10 mouse cellular contexts compared by ENCODE assay signal in genomic region chr11:59308164-59308542, GRCm38 (mm10). TPM values are rescaled to one million over a fixed set of nuclear protein-coding genes. Genes with fewer than 3 reads are reported as not detected.
DNase-seq lines count a peak whose midpoint lies in the region; ATAC-seq lines count a peak whose summit lies in the region.
"Had no signal": no experiment of that assay in that cellular context is flagged by ENCODE, and none has a peak within 500 bp of the region (broad histone marks: within the 10 kb centered on the region; RNA-seq: fewer than 3 reads in every experiment).

No protein-coding gene starts in this region.

- DNase-seq in kidney, adult 9 months, result no peak
- DNase-seq in embryonic facial prominence, embryonic 14.5 days (ENCODE audit: low spot score), result no peak
- no peak for DNase-seq in layer of hippocampus, adult 8-10 months (ENCODE audit: low spot score in 2 of 2)
- DNase-seq in adrenal gland, postnatal 10 days, result no peak

- H3K4me2 ChIP-seq in kidney, embryonic 16.5 days (replicated peaks; ENCODE audit: low read depth, low read length), result 0 out of 2 replicates have a peak overlapping the region, but pooled peaks have one; percentile 24
- H3K4me2 ChIP-seq in embryonic facial prominence, embryonic 14.5 days (ENCODE audit: low read depth, low read length), result peak overlapping the region; percentile 95
- H3K4me2 ChIP-seq in hindbrain, embryonic 12.5 days (replicated peaks), result peak overlapping the region; percentile 90
- H3K4me2 ChIP-seq in neural tube, embryonic 12.5 days (replicated peaks), result peak overlapping the region; percentile 93

- no peak overlapping the region; the same call in 1 of the 2 replicates for H3K9ac ChIP-seq in kidney, embryonic 16.5 days (replicated peaks; ENCODE audit: low read length)
- peak overlapping the region; percentile 19; the same call in 1 of the 2 replicates for H3K9ac ChIP-seq in embryonic facial prominence, embryonic 14.5 days (ENCODE audit: low read depth, low read length)
- H3K9ac ChIP-seq in hindbrain, embryonic 12.5 days, result peak overlapping the region; percentile 41
- 0 out of 2 replicates have a peak overlapping the region, but pooled peaks have one; percentile 8 for H3K9ac ChIP-seq in neural tube, embryonic 12.5 days

- ATAC-seq in kidney, embryonic 16.5 days (ENCODE audit: low FRiP score, low TSS enrichment), result peak; percentile 14; the same call in 1 of the 2 replicates
- ATAC-seq in embryonic facial prominence, embryonic 14.5 days (ENCODE audit: low read depth), result no peak
- ATAC-seq in hindbrain, embryonic 12.5 days (ENCODE audit: low FRiP score), result 0 out of 2 replicates have a peak, but pooled peaks have one; percentile 16
- 0 out of 2 replicates have a peak, but pooled peaks have one; percentile 15 for ATAC-seq in neural tube, embryonic 12.5 days (ENCODE audit: low FRiP score, low read depth)
- ATAC-seq in megakaryocyte progenitor cell, adult 5-6 weeks (replicated peaks; ENCODE audit: poor library complexity), result no peak

- WGBS in kidney, embryonic 16.5 days, result 10% methylated on average over 12 of the region's 12 CpGs
- WGBS in embryonic facial prominence, embryonic 14.5 days, result 24% methylated on average over 12 of the region's 12 CpGs
- 20% methylated on average over 12 of the region's 12 CpGs for WGBS in hindbrain, embryonic 12.5 days
- 28% methylated on average over 12 of the region's 12 CpGs for WGBS in neural tube, embryonic 12.5 days

- H3K4me3 ChIP-seq in kidney, embryonic 16.5 days (ENCODE audit: low read length), result no peak overlapping the region
- peak overlapping the region; percentile 69 for H3K4me3 ChIP-seq in embryonic facial prominence, embryonic 14.5 days (ENCODE audit: low read depth, low read length)
- H3K4me3 ChIP-seq in hindbrain, embryonic 12.5 days, result peak overlapping the region; percentile 59
- no peak overlapping the region for H3K4me3 ChIP-seq in neural tube, embryonic 12.5 days
- H3K4me3 ChIP-seq: erythroblast, embryonic 14.5 days had no signal

- peaks cover 49% of the 10 kb centered on the region for H3K4me1 ChIP-seq in kidney, embryonic 16.5 days (ENCODE audit: insufficient read depth, low read length)
- peaks cover 37% of the 10 kb centered on the region for H3K4me1 ChIP-seq in embryonic facial prominence, embryonic 14.5 days (ENCODE audit: control insufficient read depth, insufficient read depth, low read length)
- peaks cover 63% of the 10 kb centered on the region for H3K4me1 ChIP-seq in hindbrain, embryonic 12.5 days
- H3K4me1 ChIP-seq in neural tube, embryonic 12.5 days, result peaks cover 51% of the 10 kb centered on the region

- H3K9me3 ChIP-seq in kidney, embryonic 16.5 days (ENCODE audit: low read length), result no peaks in the 10 kb centered on the region
- no peaks in the 10 kb centered on the region for H3K9me3 ChIP-seq in embryonic facial prominence, embryonic 14.5 days (ENCODE audit: control insufficient read depth, low read length)
- H3K9me3 ChIP-seq in hindbrain, embryonic 12.5 days (replicated peaks), result no peaks in the 10 kb centered on the region
- no peaks in the 10 kb centered on the region for H3K9me3 ChIP-seq in neural tube, embryonic 12.5 days

- no peak overlapping the region for H3K27ac ChIP-seq in kidney, embryonic 16.5 days (ENCODE audit: low read length)
- peak overlapping the region; percentile 86 for H3K27ac ChIP-seq in embryonic facial prominence, embryonic 14.5 days (replicated peaks; ENCODE audit: low read depth, low read length)
- H3K27ac ChIP-seq in hindbrain, embryonic 12.5 days, result peak overlapping the region; percentile 55; the same call in 1 of the 2 replicates
- H3K27ac ChIP-seq in neural tube, embryonic 12.5 days, result no peak overlapping the region

- H3K27me3 ChIP-seq in kidney, embryonic 16.5 days (ENCODE audit: insufficient read depth, low read length), result peaks cover 53% of the 10 kb centered on the region
- peaks cover 20% of the 10 kb centered on the region for H3K27me3 ChIP-seq in embryonic facial prominence, embryonic 14.5 days (replicated peaks; ENCODE audit: control insufficient read depth, insufficient read depth, low read length)
- peaks cover 78% of the 10 kb centered on the region for H3K27me3 ChIP-seq in hindbrain, embryonic 12.5 days
- peaks cover 64% of the 10 kb centered on the region for H3K27me3 ChIP-seq in neural tube, embryonic 12.5 days (replicated peaks)

- no peaks in the 10 kb centered on the region for H3K36me3 ChIP-seq in kidney, embryonic 16.5 days (ENCODE audit: insufficient read depth, low read length)
- no peaks in the 10 kb centered on the region for H3K36me3 ChIP-seq in embryonic facial prominence, embryonic 14.5 days (ENCODE audit: control insufficient read depth, insufficient read depth, low read length)
- no peaks in the 10 kb centered on the region for H3K36me3 ChIP-seq in hindbrain, embryonic 12.5 days
- H3K36me3 ChIP-seq in neural tube, embryonic 12.5 days, result no peaks in the 10 kb centered on the region

RNA-seq across cellular contexts. Expression of gene Wnt9a, which starts 1.4 kb away (rescaled TPM):
- polyA plus RNA-seq in kidney, embryonic 16.5 days (2015; fragmentation: Nextera tagmentation; extraction: Ambion mirVana), result 1.6 and 1.8 TPM in 2 replicates
- 4.8 and 5.8 TPM in 2 replicates for polyA plus RNA-seq in embryonic facial prominence, embryonic 14.5 days (2014; fragmentation: Nextera tagmentation; extraction: Ambion mirVana)
- 6.1 and 6.9 TPM in 2 replicates for polyA plus RNA-seq in hindbrain, embryonic 12.5 days (2016; fragmentation: Nextera tagmentation; extraction: Ambion mirVana)
- polyA plus RNA-seq in neural tube, embryonic 12.5 days (2016; fragmentation: Nextera tagmentation; extraction: Ambion mirVana), result 3.9 and 4.2 TPM in 2 replicates
- total RNA-seq in megakaryocyte progenitor cell, adult 5-6 weeks (2015), result not detected in 2 replicates
- not detected in 2 replicates for total RNA-seq in megakaryocyte progenitor cell, adult 5-6 weeks (2017)
- 1 to 10 TPM; 2.9 to 7.3 (median 4.5) TPM for total RNA-seq in layer of hippocampus, adult 8-10 months (2022)
- total RNA-seq in adrenal gland, postnatal 10 days (2021), result 1 to 10 TPM; 1.7 to 3.5 TPM
- total RNA-seq: MEL had no signal
- polyA plus RNA-seq: erythroblast, embryonic 14.5 days had no signal

RNA-seq across cellular contexts. Expression of gene Wnt3a, which starts 17.6 kb away (rescaled TPM):
- not detected in 2 replicates for polyA plus RNA-seq in kidney, embryonic 16.5 days (2015; fragmentation: Nextera tagmentation; extraction: Ambion mirVana)
- polyA plus RNA-seq in embryonic facial prominence, embryonic 14.5 days (2014; fragmentation: Nextera tagmentation; extraction: Ambion mirVana), result 0.77 and 0.78 TPM in 2 replicates
- 5.0 and 8.0 TPM in 2 replicates for polyA plus RNA-seq in hindbrain, embryonic 12.5 days (2016; fragmentation: Nextera tagmentation; extraction: Ambion mirVana)
- 3.4 and 4.1 TPM in 2 replicates for polyA plus RNA-seq in neural tube, embryonic 12.5 days (2016; fragmentation: Nextera tagmentation; extraction: Ambion mirVana)
- total RNA-seq in megakaryocyte progenitor cell, adult 5-6 weeks (2015), result not detected in 2 replicates
- not detected in 2 replicates for total RNA-seq in megakaryocyte progenitor cell, adult 5-6 weeks (2017)
- total RNA-seq in layer of hippocampus, adult 8-10 months (2022), result under 1 TPM in 3 of 4 experiments, not detected in 1; 0.10 to 0.22 (median 0.16) TPM
- not detected for total RNA-seq in adrenal gland, postnatal 10 days (2021)
- total RNA-seq: MEL had no signal

Comparison
In these comparisons a context has a peak if more than half of its experiments do, and no peak if none do; other contexts are left out.
1. ATAC-seq: peak in kidney, embryonic 16.5 days (single experiment), hindbrain, embryonic 12.5 days (single experiment) and neural tube, embryonic 12.5 days (single experiment); none in embryonic facial prominence, embryonic 14.5 days (single experiment) and megakaryocyte progenitor cell, adult 5-6 weeks (single experiment).
2. H3K27ac ChIP-seq: peak in embryonic facial prominence, embryonic 14.5 days (single experiment) and hindbrain, embryonic 12.5 days (single experiment); none in kidney, embryonic 16.5 days (single experiment) and neural tube, embryonic 12.5 days (single experiment).
3. H3K4me2 ChIP-seq: peak in every context shown above with its lines; median percentile 95 in embryonic facial prominence, embryonic 14.5 days; 93 in neural tube, embryonic 12.5 days; 90 in hindbrain, embryonic 12.5 days; 24 in kidney, embryonic 16.5 days.
4. H3K4me3 ChIP-seq: peak in embryonic facial prominence, embryonic 14.5 days (single experiment) and hindbrain, embryonic 12.5 days (single experiment); none in kidney, embryonic 16.5 days (single experiment) and neural tube, embryonic 12.5 days (single experiment).